Mouse (Mus musculus): ENCODE data around the gene Gopc.
"Not testable (repeated sequence)": the region's sequence is repeated elsewhere in the genome, so short reads cannot be mapped to it uniquely, and the experiment has no call there.

Gene Gopc

GRCm38 (mm10) chr10:52302271-52302670 lies 79.7 kb downstream of the Gopc start:
- in situ Hi-C loops (cut with MboI; ENCODE audit: low sequenced_read_pairs), result no loop called here

DNA sequence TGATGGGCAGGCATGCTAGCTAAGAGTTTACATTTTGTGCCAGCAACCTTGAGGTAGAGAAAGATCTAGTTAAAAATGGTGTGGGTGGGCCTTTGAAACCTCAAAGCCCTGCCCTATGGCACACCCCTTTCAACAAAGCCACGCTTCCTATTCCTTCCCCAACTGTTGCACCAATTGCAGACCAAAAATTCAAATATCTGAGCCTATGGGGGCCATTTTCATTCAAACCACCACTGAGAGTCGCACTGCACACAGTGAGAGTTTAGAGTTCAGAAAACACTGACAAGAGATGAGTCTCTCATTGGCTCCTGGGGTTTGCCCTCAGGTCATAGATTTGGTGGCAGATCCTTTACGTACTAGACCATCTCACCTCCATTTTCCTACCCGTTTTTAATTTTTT lies 80.2 kb downstream of the Gopc start:
- in situ Hi-C loops (cut with MboI; ENCODE audit: low sequenced_read_pairs), result no loop called here

DNA sequence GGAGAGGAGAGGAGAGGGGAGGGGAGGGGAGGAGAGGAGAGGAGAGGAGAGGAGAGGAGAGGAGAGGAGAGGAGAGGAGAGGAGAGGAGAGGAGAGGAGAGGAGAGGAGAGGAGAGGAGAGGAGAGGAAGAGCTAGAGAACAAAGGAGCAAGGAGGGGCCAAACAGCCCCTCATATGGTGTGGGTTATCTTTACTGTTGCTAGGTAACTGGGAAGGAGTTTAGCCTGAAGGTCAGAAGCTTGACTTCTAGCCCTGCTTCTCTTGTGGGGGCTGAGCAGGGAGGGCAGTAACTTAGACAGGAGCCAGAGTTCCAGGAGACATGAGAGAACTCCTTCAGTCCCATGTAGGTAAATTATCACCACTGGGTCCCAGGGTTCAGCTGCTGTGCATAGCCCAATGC lies 83.4 kb downstream of the Gopc start:
- in situ Hi-C loops (cut with MboI; ENCODE audit: low sequenced_read_pairs), result not testable (repeated sequence)

DNA sequence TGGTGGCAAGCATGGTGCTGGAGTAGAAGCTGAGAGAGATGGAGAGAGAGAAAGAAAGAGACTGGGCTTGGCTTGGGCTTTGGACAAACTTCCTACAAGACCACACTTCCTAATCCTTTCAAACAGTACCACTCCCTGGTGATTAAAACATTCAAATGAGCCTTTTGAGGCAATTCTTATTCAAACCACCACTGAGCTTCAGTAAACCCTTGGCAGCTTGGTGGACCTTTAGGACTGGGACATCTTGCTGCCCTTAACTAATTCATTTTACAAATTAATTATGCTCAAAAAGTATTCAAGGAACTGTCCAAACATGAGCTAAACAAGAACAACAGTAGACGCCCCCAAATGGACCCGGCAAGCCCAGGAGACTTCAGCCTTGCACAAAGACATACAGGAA lies 86.0 kb downstream of the Gopc start:
- in situ Hi-C loops (cut with MboI; ENCODE audit: low sequenced_read_pairs), result no loop called here

GRCm38 (mm10) chr10:52293921-52294577 lies 87.9 kb downstream of the Gopc start:
- in situ Hi-C loops (cut with MboI; ENCODE audit: low sequenced_read_pairs), result no loop called here

GRCm38 (mm10) chr10:52292391-52292790 lies 89.5 kb downstream of the Gopc start:
- in situ Hi-C loops (cut with MboI; ENCODE audit: low sequenced_read_pairs), result not testable (repeated sequence)

DNA sequence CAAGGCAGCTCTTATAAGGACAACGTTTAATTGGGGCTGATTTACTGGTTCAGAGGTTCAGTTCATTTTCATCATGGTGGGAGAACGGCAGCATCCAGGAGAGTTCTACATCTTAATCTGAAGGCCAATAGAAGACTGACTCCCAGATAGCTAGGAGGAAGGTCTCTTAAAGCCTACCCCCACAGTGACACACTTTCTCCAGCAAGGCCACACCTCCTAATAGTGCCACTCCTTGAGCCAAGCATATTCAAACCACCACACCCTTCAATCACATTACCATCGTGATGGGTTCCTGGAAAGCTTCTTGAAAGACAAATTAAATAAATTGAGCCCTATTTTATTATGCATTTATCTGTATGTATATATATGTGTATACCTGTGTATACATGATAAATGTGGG lies 92.7 kb downstream of the Gopc start:
- in situ Hi-C loops (cut with MboI; ENCODE audit: low sequenced_read_pairs), result no loop called here

DNA sequence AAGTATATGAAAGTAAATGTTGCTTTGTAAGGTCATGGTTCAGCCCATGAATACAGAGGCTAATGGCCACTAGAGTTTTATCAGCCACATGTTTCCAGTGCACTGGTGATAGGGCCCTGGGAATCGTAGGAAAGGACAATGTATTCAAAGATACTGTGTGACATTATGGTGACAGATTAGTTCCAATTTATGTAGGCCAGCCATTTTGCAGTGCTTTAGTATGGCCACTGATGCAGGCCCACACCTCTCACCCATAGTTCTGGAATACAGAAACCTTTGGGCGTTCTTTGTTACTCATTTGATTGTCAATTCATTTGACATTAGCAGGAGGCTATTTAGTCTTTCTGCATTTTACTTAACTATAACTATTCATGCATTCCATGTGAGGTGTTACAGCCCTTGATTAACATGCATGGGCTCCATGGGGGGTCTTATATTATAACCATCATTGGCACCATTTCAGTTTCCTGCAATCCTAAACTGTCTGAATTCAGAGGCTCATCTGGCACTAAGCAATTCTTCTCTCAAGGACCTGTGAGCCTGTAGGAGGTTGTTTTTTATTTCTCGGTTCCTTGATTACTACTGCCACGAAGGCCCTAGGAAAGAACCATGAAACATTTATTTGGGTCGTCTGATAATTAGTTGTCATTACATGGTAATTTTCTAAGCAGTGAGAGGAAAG lies 93.9 kb downstream of the Gopc start:
- in situ Hi-C loops (cut with MboI; ENCODE audit: low sequenced_read_pairs), result no loop called here

All from CH12F3 (cell line).